Mouse (Mus musculus) megakaryocyte, embryonic 14.5 days (primary cell): ENCODE results near the gene 9430097D07Rik.

Source experiments
- FLI1 ChIP-seq: IDR thresholded peaks from 2 replicates; pipeline ENCODE4 v1.6.1; 2012; ENCODE audit warnings: low read length, inconsistent platforms, mixed read lengths
- GATA1 ChIP-seq: IDR thresholded peaks from 3 replicates; pipeline ENCODE4 v1.6.1; 2012; ENCODE audit warnings: mixed read lengths, low read length, inconsistent platforms, borderline replicate concordance

- TF ChIP-seq FLI1: no peak
- no peak for TF ChIP-seq GATA1
Measured at GRCm38 (mm10) chr2:32620682-32621516, 45.4 kb upstream of the 9430097D07Rik start.
